Mouse (Mus musculus) forebrain, embryonic 11.5 days (tissue): Measurements from ENCODE around the gene Plxnc1. TPM values are rescaled to one million over a fixed set of nuclear protein-coding genes. Genes with fewer than 3 reads are reported as not detected.

Source experiments
- ATAC-seq: fragments of 200-750 bp; cut with Nextera tagmentation; replicated peaks from 2 replicates; pipeline ENCODE4 v1.8.0; 2017; ENCODE audit warnings: moderate TSS enrichment; ENCODE audit not compliant: low FRiP score
- DNase-seq: peaks from one replicate; pipeline ENCODE4 v3.0.0-alpha.2; 2017; ENCODE audit warnings: low spot score
- H3K27ac ChIP-seq: fragments of 300-500 bp; sonication (generic); 2 replicates; pipeline ENCODE4 v1.5.1; 2014; ENCODE audit warnings: low read depth, low read length
- H3K27me3 ChIP-seq: fragments of 300-500 bp; sonication (generic); 2 replicates; pipeline ENCODE4 v1.6.1; 2014; ENCODE audit warnings: mild to moderate bottlenecking, low read length, mixed read lengths; ENCODE audit not compliant: control insufficient read depth, insufficient read depth
- H3K36me3 ChIP-seq: fragments of 300-500 bp; sonication (generic); 2 replicates; pipeline ENCODE4 v1.6.1; 2014; ENCODE audit warnings: mild to moderate bottlenecking, low read length, moderate library complexity, mixed read lengths; ENCODE audit not compliant: control insufficient read depth, insufficient read depth
- H3K4me1 ChIP-seq: fragments of 300-500 bp; sonication (generic); replicated peaks from 2 replicates; pipeline ENCODE4 v1.6.1; 2014; ENCODE audit warnings: low read length, mixed read lengths; ENCODE audit not compliant: control insufficient read depth, insufficient read depth
- H3K4me2 ChIP-seq: fragments of 300-500 bp; sonication (generic); 2 replicates; pipeline ENCODE4 v1.6.1; 2014; ENCODE audit warnings: low read depth, mild to moderate bottlenecking, low read length, moderate library complexity, mixed read lengths; ENCODE audit not compliant: severe bottlenecking
- H3K4me3 ChIP-seq: fragments of 300-500 bp; sonication (generic); 2 replicates; pipeline ENCODE4 v1.5.1; 2014; ENCODE audit warnings: low read depth, low read length
- H3K9ac ChIP-seq: fragments of 300-500 bp; sonication (generic); 2 replicates; pipeline ENCODE4 v1.6.1; 2014; ENCODE audit warnings: low read length
- H3K9me3 ChIP-seq: fragments of 300-500 bp; sonication (generic); 2 replicates; pipeline ENCODE4 v1.6.1; 2016; ENCODE audit warnings: low read length, mixed read lengths; ENCODE audit not compliant: control insufficient read depth
- WGBS: fragments of 180-500 bp; shearing (Covaris S2); extraction: QIAGEN DNeasy Blood & Tissue Kit; methylation state at CpG from one replicate; pipeline ENCODE4 v1.1.7; 2014; 5-methylcytosine and 5-hydroxymethylcytosine counted together
- polyA plus RNA-seq: library from polyadenylated mRNA; unstranded; fragments of >200 nt; fragmentation: Nextera tagmentation; extraction: Ambion mirVana; gene quantifications from 2 replicates; pipeline ENCODE4 v1.2.1, GENCODE M21; 2014

Plxnc1 gene
- polyA plus RNA-seq, 1 experiment from 2014 or later = 7.5 TPM

GRCm38 (mm10) chr10:94915746-94916145, 28.9 kb downstream of the Plxnc1 start:
- no peaks in the 10 kb centered on the region for H3K27me3 ChIP-seq
- no peaks in the 10 kb centered on the region for H3K36me3 ChIP-seq
- ATAC-seq (no peak), DNase-seq (no peak)
- H3K9me3 ChIP-seq = no peaks in the 10 kb centered on the region
- no peak overlapping the region for H3K4me3 ChIP-seq
- 90% methylated on average over 6 of the region's 6 CpGs for WGBS
- H3K4me2 ChIP-seq = no peak overlapping the region
- no peak overlapping the region for H3K27ac ChIP-seq
- H3K9ac ChIP-seq = no peak overlapping the region
- no peaks in the 10 kb centered on the region for H3K4me1 ChIP-seq

DNA sequence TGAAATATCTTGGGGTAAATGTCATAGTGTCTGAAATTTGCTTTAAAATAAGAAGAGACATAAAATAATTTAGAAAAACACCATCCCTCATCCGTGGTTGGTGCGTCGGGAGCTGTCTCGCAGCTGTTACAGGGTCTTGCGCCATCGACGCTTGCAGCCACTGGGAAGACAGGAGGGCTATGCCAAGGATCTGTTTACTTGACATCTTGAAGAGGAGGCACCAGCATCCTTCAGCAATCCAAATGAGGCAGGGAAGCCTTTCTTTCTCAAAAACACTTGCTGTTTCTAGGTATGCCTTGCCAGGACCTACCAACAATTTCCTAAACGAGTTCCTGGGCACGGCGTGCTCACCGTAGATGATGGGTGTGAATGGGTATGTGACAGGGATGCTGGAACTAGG, 30.6 kb downstream of the Plxnc1 start:
- H3K4me3 ChIP-seq = no peak overlapping the region
- H3K9me3 ChIP-seq = no peaks in the 10 kb centered on the region
- no peak for DNase-seq
- no peaks in the 10 kb centered on the region for H3K27me3 ChIP-seq
- H3K4me2 ChIP-seq = no peak overlapping the region
- WGBS = 93% methylated on average over 11 of the region's 11 CpGs
- no peak overlapping the region for H3K9ac ChIP-seq
- no peaks in the 10 kb centered on the region for H3K4me1 ChIP-seq
- H3K27ac ChIP-seq = no peak overlapping the region
- no peak for ATAC-seq
- H3K36me3 ChIP-seq = no peaks in the 10 kb centered on the region

GRCm38 (mm10) chr10:94913336-94913739, 31.3 kb downstream of the Plxnc1 start:
- H3K36me3 ChIP-seq = no peaks in the 10 kb centered on the region
- H3K4me1 ChIP-seq = no peaks in the 10 kb centered on the region
- ATAC-seq (no peak), DNase-seq (no peak)
- no peak overlapping the region for H3K4me3 ChIP-seq
- WGBS = 82% methylated on average over 5 of the region's 5 CpGs
- H3K9ac ChIP-seq = no peak overlapping the region
- no peaks in the 10 kb centered on the region for H3K9me3 ChIP-seq
- H3K27me3 ChIP-seq = no peaks in the 10 kb centered on the region
- no peak overlapping the region for H3K4me2 ChIP-seq
- H3K27ac ChIP-seq = no peak overlapping the region

DNA sequence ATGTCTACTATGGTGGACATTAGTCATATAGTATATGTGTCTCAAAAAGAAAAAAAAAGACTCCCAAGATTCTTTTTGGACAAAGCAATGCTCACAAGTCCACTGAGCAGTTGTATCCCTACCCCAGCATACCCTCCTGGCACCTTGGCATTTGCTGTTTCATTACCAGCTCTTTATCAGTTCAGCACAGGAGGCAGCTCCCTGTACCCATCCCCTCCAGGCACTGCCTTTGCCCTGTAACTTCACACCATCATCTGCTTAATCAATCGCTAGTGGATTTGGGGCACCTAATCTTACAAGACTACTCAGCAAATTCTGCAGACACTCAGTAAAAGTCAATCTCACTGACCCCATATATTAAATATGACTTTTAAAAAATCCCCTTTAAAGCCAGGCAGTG, 32.1 kb downstream of the Plxnc1 start:
- no peak overlapping the region for H3K4me3 ChIP-seq
- no peaks in the 10 kb centered on the region for H3K27me3 ChIP-seq
- WGBS = 96% methylated on average over 1 of the region's 1 CpGs
- no peak overlapping the region for H3K4me2 ChIP-seq
- H3K36me3 ChIP-seq = no peaks in the 10 kb centered on the region
- no peaks in the 10 kb centered on the region for H3K9me3 ChIP-seq
- no peak overlapping the region for H3K27ac ChIP-seq
- ATAC-seq (no peak), DNase-seq (no peak)
- H3K9ac ChIP-seq = no peak overlapping the region
- H3K4me1 ChIP-seq = no peaks in the 10 kb centered on the region

- Histone ChIP-seq H3K9ac (no peak overlapping the region), H3K4me3 (no peak overlapping the region), H3K4me1 (peaks cover under 1% of the 10 kb centered on the region; the same call in 1 of the 2 replicates), H3K9me3 (no peaks in the 10 kb centered on the region), H3K27ac (no peak overlapping the region), H3K36me3 (no peaks in the 10 kb centered on the region), H3K27me3 (no peaks in the 10 kb centered on the region), H3K4me2 (no peak overlapping the region)
- DNase-seq = no peak
- no peak for ATAC-seq
- WGBS = 87% methylated on average over 6 of the region's 6 CpGs
Observed at GRCm38 (mm10) chr10:94911102-94911501, 33.5 kb downstream of the Plxnc1 start.

DNA sequence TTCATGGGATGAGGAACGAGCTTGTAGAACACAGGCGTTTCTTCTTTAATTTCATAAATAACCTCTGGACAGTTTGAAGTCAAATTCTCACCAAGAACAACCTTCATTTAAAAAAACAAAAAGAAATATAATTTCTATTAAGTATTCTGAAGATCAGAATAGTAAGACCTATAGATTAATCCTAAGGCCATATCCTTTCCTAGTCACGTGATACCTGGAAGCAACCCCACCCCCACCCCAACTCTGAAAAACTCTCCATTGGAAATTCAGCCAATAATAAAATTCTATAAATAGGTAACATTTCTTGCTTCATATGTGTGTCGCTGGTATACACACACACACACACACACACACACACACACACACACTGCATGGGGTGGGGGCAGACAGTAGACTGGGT, 34.1 kb downstream of the Plxnc1 start:
- H3K36me3 ChIP-seq = no peaks in the 10 kb centered on the region
- no peaks in the 10 kb centered on the region for H3K9me3 ChIP-seq
- ATAC-seq (no peak), DNase-seq (no peak)
- no peak overlapping the region for H3K4me3 ChIP-seq
- H3K9ac ChIP-seq = no peak overlapping the region
- H3K4me1 ChIP-seq = peaks cover 2% of the 10 kb centered on the region; the same call in 1 of the 2 replicates
- H3K27me3 ChIP-seq = no peaks in the 10 kb centered on the region
- no peak overlapping the region for H3K4me2 ChIP-seq
- H3K27ac ChIP-seq = no peak overlapping the region
- WGBS = 91% methylated on average over 4 of the region's 4 CpGs

DNA sequence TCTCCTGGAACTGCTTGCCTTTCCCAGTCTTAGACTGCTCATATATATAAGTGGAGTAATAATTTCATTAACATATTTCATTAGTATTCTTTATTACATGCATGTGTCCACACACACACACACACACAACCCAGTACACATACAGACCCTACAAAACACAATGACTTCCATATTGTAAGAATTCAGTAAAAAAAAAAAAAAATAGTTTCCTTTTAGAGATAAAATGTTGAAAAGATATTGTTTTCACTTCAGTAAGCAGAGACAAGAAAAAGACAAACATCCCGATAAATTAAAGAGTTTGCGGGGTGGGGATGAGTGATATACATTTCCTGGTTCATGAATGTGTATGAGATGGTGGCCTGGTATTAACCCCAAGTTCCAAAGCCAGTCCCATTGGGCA, 34.8 kb downstream of the Plxnc1 start:
- no peak for ATAC-seq
- Histone ChIP-seq H3K27me3 (no peaks in the 10 kb centered on the region), H3K27ac (no peak overlapping the region), H3K36me3 (no peaks in the 10 kb centered on the region), H3K4me2 (no peak overlapping the region), H3K9me3 (no peaks in the 10 kb centered on the region), H3K9ac (no peak overlapping the region), H3K4me1 (peaks cover 4% of the 10 kb centered on the region; the same call in 1 of the 2 replicates), H3K4me3 (no peak overlapping the region)
- WGBS = 95% methylated on average over 2 of the region's 2 CpGs
- DNase-seq = no peak

GRCm38 (mm10) chr10:94908976-94909717, 35.5 kb downstream of the Plxnc1 start:
- Histone ChIP-seq H3K4me3 (no peak overlapping the region), H3K27ac (no peak overlapping the region), H3K9ac (no peak overlapping the region), H3K36me3 (no peaks in the 10 kb centered on the region), H3K27me3 (no peaks in the 10 kb centered on the region), H3K4me1 (peaks cover 4% of the 10 kb centered on the region; the same call in 1 of the 2 replicates), H3K9me3 (no peaks in the 10 kb centered on the region), H3K4me2 (no peak overlapping the region)
- DNase-seq (no peak), ATAC-seq (no peak)
- WGBS = 92% methylated on average over 11 of the region's 11 CpGs
